Mouse (Mus musculus) forebrain, embryonic 14.5 days (tissue): ENCODE data around the gene Oasl1. TPM values are rescaled to one million over a fixed set of nuclear protein-coding genes. Genes with fewer than 3 reads are reported as not detected.
A peak's percentile ranks its signal among the peaks of the same experiment; 100 is the strongest.
"Not testable (repeated sequence)": the region's sequence is repeated elsewhere in the genome, so short reads cannot be mapped to it uniquely, and the experiment has no call there.

Source experiments
- ATAC-seq: fragments of 200-750 bp; cut with Nextera tagmentation; 2 replicates; pipeline ENCODE4 v1.8.0; 2017; ENCODE audit warnings: mild to moderate bottlenecking, moderate library complexity
- DNase-seq: peaks from one replicate; pipeline ENCODE4 v3.0.0-alpha.2; 2015; ENCODE audit warnings: low spot score
- H3K27ac ChIP-seq: fragments of 300-500 bp; sonication (generic); 2 replicates; pipeline ENCODE4 v1.5.1; 2014; ENCODE audit warnings: low read depth, mild to moderate bottlenecking, control low read depth, low read length, moderate library complexity
- H3K27me3 ChIP-seq: fragments of 300-500 bp; sonication (generic); replicated peaks from 2 replicates; pipeline ENCODE4 v1.6.1; 2014; ENCODE audit warnings: low read length, control low read depth, mixed read lengths; ENCODE audit not compliant: control insufficient read depth, insufficient read depth
- H3K36me3 ChIP-seq: fragments of 300-500 bp; sonication (generic); 2 replicates; pipeline ENCODE4 v1.6.1; 2014; ENCODE audit warnings: low read length, control low read depth; ENCODE audit not compliant: control insufficient read depth, insufficient read depth
- H3K4me1 ChIP-seq: fragments of 300-500 bp; sonication (generic); 2 replicates; pipeline ENCODE4 v1.6.1; 2014; ENCODE audit warnings: antibody characterized with exemption, low read length, control low read depth; ENCODE audit not compliant: control insufficient read depth, insufficient read depth
- H3K4me2 ChIP-seq: fragments of 300-500 bp; sonication (generic); 2 replicates; pipeline ENCODE4 v1.6.1; 2014; ENCODE audit warnings: mild to moderate bottlenecking, control low read depth, low read length
- H3K4me3 ChIP-seq: fragments of 300-500 bp; sonication (generic); 2 replicates; pipeline ENCODE4 v1.5.1; 2014; ENCODE audit warnings: low read depth, low read length, control low read depth
- H3K9ac ChIP-seq: fragments of 300-500 bp; sonication (generic); 2 replicates; pipeline ENCODE4 v1.6.1; 2014; ENCODE audit warnings: mild to moderate bottlenecking, low read length, control low read depth, moderate library complexity
- H3K9me3 ChIP-seq: fragments of 300-500 bp; sonication (generic); replicated peaks from 2 replicates; pipeline ENCODE4 v1.6.1; 2016; ENCODE audit warnings: low read length, control low read depth, mixed read lengths; ENCODE audit not compliant: control insufficient read depth
- WGBS: fragments of 180-500 bp; shearing (Covaris S2); extraction: QIAGEN DNeasy Blood & Tissue Kit; methylation state at CpG from one replicate; pipeline ENCODE4 v1.1.7; 2014; 5-methylcytosine and 5-hydroxymethylcytosine counted together
- polyA plus RNA-seq: library from polyadenylated mRNA; unstranded; fragments of >200 nt; fragmentation: Nextera tagmentation; extraction: Ambion mirVana; gene quantifications from 2 replicates; pipeline ENCODE4 v1.2.1, GENCODE M21; 2014

Oasl1 gene
- 0.10 and 0.28 TPM in 2 replicates for polyA plus RNA-seq

GRCm38 (mm10) chr5:114922998-114923473 lies at the start of gene Oasl1:
Gene Oasl1, plus strand, starts transcription at chr5:114923240.
- H3K9ac ChIP-seq, result no peak within 1 kb of the TSS
- H3K36me3 ChIP-seq, result no peaks in the 10 kb centered on the region
- no peaks in the 10 kb centered on the region for H3K4me1 ChIP-seq
- peak within 1 kb of the TSS; percentile 20 for H3K4me2 ChIP-seq
- no peak within 1 kb of the TSS for H3K27ac ChIP-seq
- ATAC-seq, result no peak
- peaks cover 3% of the 10 kb centered on the region; the same call in 1 of the 2 replicates for H3K9me3 ChIP-seq
- peak; percentile 29 for DNase-seq
- 39% methylated on average over 15 of the region's 15 CpGs for WGBS
- no peaks in the 10 kb centered on the region for H3K27me3 ChIP-seq
- no peak within 1 kb of the TSS for H3K4me3 ChIP-seq

DNA sequence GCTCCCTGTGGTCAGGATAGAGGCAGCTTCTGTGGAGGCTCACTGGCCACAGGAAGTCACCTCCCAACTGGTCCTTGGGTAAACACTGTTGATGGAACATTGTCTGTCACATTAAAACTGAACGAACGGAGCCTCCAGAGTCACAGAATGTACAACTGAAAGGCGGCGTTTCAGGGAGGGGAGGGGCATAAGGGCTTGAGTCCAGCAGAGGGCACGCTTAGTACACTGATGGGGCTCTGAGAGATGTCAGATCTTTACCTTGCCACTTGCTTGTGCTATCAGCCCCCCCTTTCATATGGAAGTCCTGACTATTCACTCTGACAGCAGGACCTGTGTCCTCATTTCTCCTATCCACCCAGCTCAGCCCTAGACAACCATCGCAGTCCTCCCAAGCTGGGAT lies 47.2 kb upstream of the Oasl1 start:
- WGBS, result 54% methylated on average over 6 of the region's 6 CpGs
- H3K36me3 ChIP-seq, result no peaks in the 10 kb centered on the region
- H3K9ac ChIP-seq, result no peak overlapping the region
- no peak for DNase-seq
- H3K4me1 ChIP-seq, result no peaks in the 10 kb centered on the region
- no peak overlapping the region for H3K27ac ChIP-seq
- ATAC-seq, result no peak
- H3K4me2 ChIP-seq, result no peak overlapping the region
- H3K27me3 ChIP-seq, result no peaks in the 10 kb centered on the region
- H3K4me3 ChIP-seq, result no peak overlapping the region
- H3K9me3 ChIP-seq, result no peaks in the 10 kb centered on the region

- H3K4me1 ChIP-seq, result no peaks in the 10 kb centered on the region
- H3K4me3 ChIP-seq, result no peak overlapping the region
- H3K9ac ChIP-seq, result no peak overlapping the region
- DNase-seq (no peak), ATAC-seq (no peak)
- H3K4me2 ChIP-seq, result no peak overlapping the region
- no peak overlapping the region for H3K27ac ChIP-seq
- no peaks in the 10 kb centered on the region for H3K9me3 ChIP-seq
- whole genome bisulfite sequencing, result 4% methylated on average over 6 of the region's 6 CpGs
- no peaks in the 10 kb centered on the region for H3K36me3 ChIP-seq
- H3K27me3 ChIP-seq, result no peaks in the 10 kb centered on the region
These were observed 46.7 kb upstream of the Oasl1 start for GRCm38 (mm10) chr5:114876331-114876730.

DNA sequence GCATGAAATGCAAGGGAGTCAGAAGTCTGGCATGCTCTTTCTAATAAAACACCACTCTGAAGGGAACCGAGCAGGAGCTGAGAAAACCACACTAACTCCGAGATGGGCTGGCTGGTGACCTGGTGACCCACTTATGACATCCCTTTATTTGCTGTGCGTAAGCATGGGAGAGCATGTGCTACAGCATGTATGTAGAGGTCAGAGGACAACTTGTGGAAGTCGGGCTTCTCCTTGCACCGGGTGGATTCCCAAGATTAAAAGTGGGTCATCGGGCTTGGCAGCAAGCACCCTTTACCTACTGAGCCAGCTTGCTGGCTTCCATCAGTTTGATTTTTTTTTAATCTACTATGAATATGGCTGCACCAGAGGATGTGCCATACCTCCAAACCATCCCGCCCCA lies 45.6 kb upstream of the Oasl1 start:
- Histone ChIP-seq H3K9ac (no peak overlapping the region), H3K4me1 (no peaks in the 10 kb centered on the region), H3K36me3 (no peaks in the 10 kb centered on the region), H3K4me3 (no peak overlapping the region), H3K27me3 (no peaks in the 10 kb centered on the region), H3K9me3 (no peaks in the 10 kb centered on the region), H3K27ac (no peak overlapping the region), H3K4me2 (no peak overlapping the region)
- WGBS, result 69% methylated on average over 7 of the region's 7 CpGs
- ATAC-seq (no peak), DNase-seq (no peak)

DNA sequence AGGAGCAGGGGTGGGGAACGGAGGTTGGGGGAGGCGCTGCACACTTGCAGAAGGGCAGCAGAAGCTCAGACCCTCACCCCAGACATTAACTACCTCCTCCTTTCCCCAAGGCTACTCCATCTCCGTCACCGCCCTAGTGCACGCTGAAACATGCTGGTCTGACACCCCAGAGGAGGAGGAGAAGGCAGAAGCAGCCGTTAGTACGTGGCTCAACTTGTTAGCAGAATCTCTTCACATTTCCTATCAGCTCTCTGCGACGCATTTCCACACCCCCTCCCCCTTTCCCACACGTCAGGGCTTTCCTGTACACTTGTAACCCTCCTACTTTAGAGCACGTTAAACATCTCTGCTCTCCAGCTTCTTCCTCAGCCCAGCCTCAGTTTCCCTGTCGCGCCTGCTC lies 43.6 kb upstream of the Oasl1 start:
- Histone ChIP-seq H3K9me3 (no peaks in the 10 kb centered on the region), H3K4me2 (no peak overlapping the region), H3K27ac (no peak overlapping the region), H3K9ac (no peak overlapping the region), H3K4me3 (no peak overlapping the region), H3K27me3 (no peaks in the 10 kb centered on the region), H3K4me1 (no peaks in the 10 kb centered on the region), H3K36me3 (no peaks in the 10 kb centered on the region)
- 75% methylated on average over 13 of the region's 13 CpGs for WGBS
- no peak for DNase-seq
- ATAC-seq, result no peak

DNA sequence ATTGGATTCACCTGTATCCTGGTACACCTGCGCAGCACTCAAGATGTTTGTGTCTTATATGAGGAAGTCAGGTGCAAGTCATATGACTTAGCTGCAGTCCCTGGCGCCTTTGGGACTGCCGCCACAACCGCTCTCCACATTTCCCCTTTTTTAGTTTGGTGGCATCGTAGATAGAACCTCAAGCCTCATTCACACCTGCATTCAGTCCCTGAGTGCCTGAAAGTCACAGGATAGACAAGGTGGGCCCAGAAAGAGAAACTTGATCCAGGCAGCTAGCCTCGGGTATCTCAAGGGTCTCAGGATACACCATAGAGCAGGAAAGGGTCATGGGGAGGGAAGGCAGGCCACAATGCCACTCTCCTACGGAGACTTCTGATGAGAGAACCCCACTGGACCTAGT lies 40.7 kb upstream of the Oasl1 start:
- not testable (repeated sequence) for H3K27me3 ChIP-seq, H3K4me1 ChIP-seq, H3K9ac ChIP-seq, DNase-seq, H3K27ac ChIP-seq, H3K9me3 ChIP-seq, ATAC-seq, H3K4me3 ChIP-seq, H3K4me2 ChIP-seq, H3K36me3 ChIP-seq
- 90% methylated on average over 6 of the region's 7 CpGs for WGBS

- no peaks in the 10 kb centered on the region for H3K36me3 ChIP-seq
- 96% methylated on average over 11 of the region's 11 CpGs for WGBS
These were observed 40.0 kb upstream of the Oasl1 start for GRCm38 (mm10) chr5:114883022-114883421.

DNA sequence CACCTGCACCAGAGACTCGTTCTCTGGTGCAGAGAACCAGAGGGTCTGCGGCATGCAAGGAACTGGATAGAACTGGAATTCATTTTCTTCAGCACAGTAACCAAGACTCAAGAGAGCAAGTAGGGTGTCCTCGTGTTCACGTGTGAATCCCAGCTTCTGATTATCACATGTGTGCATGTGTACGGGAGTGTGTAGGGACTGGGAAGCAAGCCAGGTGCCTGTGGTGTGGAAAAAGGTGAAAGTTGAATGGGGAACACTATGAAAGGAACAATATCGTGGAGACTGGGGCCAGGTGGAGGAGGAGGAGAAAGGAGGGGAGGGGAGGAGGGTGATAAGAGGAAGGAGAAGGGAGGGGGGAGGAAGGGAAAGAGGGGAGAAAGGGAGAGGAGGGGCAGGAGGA lies 36.2 kb upstream of the Oasl1 start:
- Histone ChIP-seq H3K4me3 (no peak overlapping the region), H3K9me3 (no peaks in the 10 kb centered on the region), H3K4me2 (no peak overlapping the region), H3K4me1 (no peaks in the 10 kb centered on the region), H3K9ac (no peak overlapping the region), H3K27me3 (no peaks in the 10 kb centered on the region), H3K27ac (no peak overlapping the region), H3K36me3 (no peaks in the 10 kb centered on the region)
- DNase-seq (no peak), ATAC-seq (no peak)
- WGBS, result 69% methylated on average over 6 of the region's 6 CpGs

More at GRCm38 (mm10) chr5:114883022-114883421, 40.0 kb upstream of the Oasl1 start:
- no peak overlapping the region for H3K4me3 ChIP-seq
- no peak overlapping the region for H3K9ac ChIP-seq
- H3K27me3 ChIP-seq, result no peaks in the 10 kb centered on the region
- DNase-seq, result no peak
- no peak overlapping the region for H3K27ac ChIP-seq
- ATAC-seq, result no peak
- H3K4me2 ChIP-seq, result no peak overlapping the region
- no peaks in the 10 kb centered on the region for H3K9me3 ChIP-seq
- no peaks in the 10 kb centered on the region for H3K4me1 ChIP-seq

DNA sequence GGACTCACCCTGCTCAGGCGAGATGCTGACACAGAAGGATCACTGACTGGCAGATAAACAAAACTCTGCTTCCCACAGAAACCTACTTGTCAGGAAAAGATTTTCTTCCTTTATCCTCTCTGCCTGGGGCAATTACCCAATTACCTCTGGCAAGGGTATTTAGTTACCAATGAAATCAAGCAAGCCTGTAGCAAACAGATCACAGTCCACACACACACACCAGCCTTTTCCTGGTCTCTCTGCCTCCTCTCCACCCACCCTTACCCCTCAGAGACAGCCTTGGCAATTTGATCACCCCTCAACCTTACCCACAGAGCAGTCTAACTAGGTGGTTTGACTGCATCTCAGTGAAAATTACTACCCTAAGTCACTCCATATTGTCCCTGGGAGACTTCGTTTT lies 34.0 kb upstream of the Oasl1 start:
- Histone ChIP-seq H3K9me3 (no peaks in the 10 kb centered on the region), H3K4me3 (no peak overlapping the region), H3K4me2 (no peak overlapping the region), H3K4me1 (no peaks in the 10 kb centered on the region), H3K27me3 (no peaks in the 10 kb centered on the region), H3K27ac (no peak overlapping the region), H3K9ac (no peak overlapping the region), H3K36me3 (no peaks in the 10 kb centered on the region)
- 72% methylated on average over 2 of the region's 2 CpGs for WGBS
- ATAC-seq, result no peak
- DNase-seq, result no peak
